Mouse (Mus musculus) cortical plate, adult 2 months (tissue): Measurements from ENCODE around the gene Wnt4. TPM values are rescaled to one million over a fixed set of nuclear protein-coding genes. Genes with fewer than 3 reads are reported as not detected.

ENCODE experiments used
- H3K27ac ChIP-seq: fragments of 200-500 bp; 2 replicates; pipeline ENCODE4 v1.5.1; 2012; ENCODE audit warnings: low read length, control low read depth, inconsistent platforms; ENCODE audit not compliant: insufficient read depth
- H3K4me1 ChIP-seq: fragments of 200-500 bp; 2 replicates; pipeline ENCODE4 v1.6.1; 2011; ENCODE audit warnings: low read length; ENCODE audit not compliant: control insufficient read depth, insufficient read depth
- H3K4me3 ChIP-seq: fragments of 200-500 bp; 2 replicates; pipeline ENCODE4 v1.5.1; 2011; ENCODE audit warnings: mild to moderate bottlenecking, low read length, control low read depth; ENCODE audit not compliant: insufficient read depth
- CTCF ChIP-seq: fragments of 200-500 bp; IDR thresholded peaks from 2 replicates; pipeline ENCODE4 v1.5.1; 2011; ENCODE audit warnings: mild to moderate bottlenecking, control low read depth, low read length; ENCODE audit not compliant: insufficient read depth; ENCODE audit errors: extremely low read depth
- POLR2A ChIP-seq: fragments of 200-500 bp; IDR thresholded peaks from 2 replicates; pipeline ENCODE4 v1.6.1; 2011; ENCODE audit warnings: mild to moderate bottlenecking, low read length, control low read depth; ENCODE audit not compliant: insufficient read depth; ENCODE audit errors: extremely low read depth
- polyA plus RNA-seq: library from polyadenylated mRNA; depleted of rRNA; stranded (reverse); fragments of >200 nt; gene quantifications from 2 replicates; pipeline ENCODE4 v1.2.3, GENCODE M21; 2012

Gene Wnt4
- polyA plus RNA-seq, 1 experiment: 12.3 TPM

DNA sequence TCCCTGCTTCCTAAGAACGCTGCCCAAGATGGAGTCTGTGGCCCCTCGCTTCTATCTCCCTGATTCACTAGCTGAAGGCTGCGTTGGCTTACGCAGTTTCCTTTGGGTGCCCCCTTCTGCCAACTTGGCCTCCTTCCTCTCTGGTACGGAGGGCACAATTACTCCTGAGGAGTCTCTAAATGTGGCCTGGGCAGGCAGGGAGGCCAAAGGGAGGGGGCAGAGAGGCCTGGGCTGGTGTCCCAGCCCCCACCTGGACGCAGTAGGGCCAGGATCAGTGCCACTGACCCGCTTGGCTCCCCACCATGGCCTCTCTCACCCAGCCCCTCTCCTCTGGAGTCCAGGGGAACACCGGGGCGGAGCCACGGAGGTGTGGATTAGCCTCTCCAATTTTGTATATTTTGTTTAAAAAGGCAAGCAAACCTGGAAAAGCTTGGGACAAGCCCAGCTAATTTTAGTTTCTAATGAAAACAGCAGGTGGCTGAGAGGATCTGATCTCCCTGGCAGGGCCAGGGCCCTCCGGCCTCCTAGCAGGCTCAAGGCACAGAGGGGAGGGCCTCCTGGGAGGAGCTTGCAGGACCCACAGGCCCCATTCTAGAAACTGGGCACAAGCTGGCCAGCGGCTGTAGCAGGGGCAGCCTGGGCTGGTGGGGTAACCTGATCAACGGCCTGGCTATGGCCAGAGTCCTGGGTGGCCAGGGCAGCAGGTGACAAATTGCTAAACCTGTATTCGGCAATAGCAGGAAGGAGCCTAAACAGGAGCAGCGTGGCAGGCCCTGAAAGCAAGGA lies 8.8 kb downstream of the Wnt4 start:
- H3K4me1 ChIP-seq: 0 out of 2 replicates have a peak, but pooled peaks cover 1% of the 10 kb centered on the region
- no peak overlapping the region for H3K4me3 ChIP-seq
- H3K27ac ChIP-seq: no peak overlapping the region
- TF ChIP-seq CTCF: no peak
- no peak for TF ChIP-seq POLR2A

- no peak overlapping the region for H3K4me3 ChIP-seq
- no peak overlapping the region for H3K27ac ChIP-seq
- TF ChIP-seq CTCF (no peak), POLR2A (no peak)
- H3K4me1 ChIP-seq: 0 out of 2 replicates have a peak, but pooled peaks cover 1% of the 10 kb centered on the region
Observed at GRCm38 (mm10) chr4:137286662-137286953, 9.3 kb downstream of the Wnt4 start.

DNA sequence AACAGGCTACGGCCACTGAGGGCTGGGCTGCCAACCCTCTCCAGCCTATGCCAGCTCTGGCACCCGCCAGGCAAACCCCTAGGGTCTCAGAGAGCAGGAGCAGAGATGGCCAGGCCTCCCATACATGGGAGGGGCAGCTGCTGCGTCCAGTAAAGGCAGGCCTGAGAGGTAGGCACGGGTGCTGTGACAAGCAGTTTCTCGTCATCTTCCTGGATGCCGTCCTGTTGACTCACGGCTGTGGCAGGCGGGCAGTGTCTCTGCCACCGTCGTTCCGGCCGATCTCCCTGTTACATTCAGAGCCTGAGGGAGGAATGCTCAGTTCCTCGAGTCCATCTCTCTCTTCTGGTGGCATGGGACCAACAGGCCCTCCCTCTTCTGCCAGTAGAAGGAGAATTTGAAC lies 9.9 kb downstream of the Wnt4 start:
- H3K4me3 ChIP-seq: no peak overlapping the region
- H3K27ac ChIP-seq: no peak overlapping the region
- no peak for TF ChIP-seq POLR2A
- no peak for TF ChIP-seq CTCF
- 0 out of 2 replicates have a peak, but pooled peaks cover 1% of the 10 kb centered on the region for H3K4me1 ChIP-seq

GRCm38 (mm10) chr4:137287818-137288217 lies 10.5 kb downstream of the Wnt4 start:
- H3K4me1 ChIP-seq: 0 out of 2 replicates have a peak, but pooled peaks cover 1% of the 10 kb centered on the region
- no peak overlapping the region for H3K4me3 ChIP-seq
- TF ChIP-seq POLR2A: no peak
- peak; percentile 67 for TF ChIP-seq CTCF
- no peak overlapping the region for H3K27ac ChIP-seq

DNA sequence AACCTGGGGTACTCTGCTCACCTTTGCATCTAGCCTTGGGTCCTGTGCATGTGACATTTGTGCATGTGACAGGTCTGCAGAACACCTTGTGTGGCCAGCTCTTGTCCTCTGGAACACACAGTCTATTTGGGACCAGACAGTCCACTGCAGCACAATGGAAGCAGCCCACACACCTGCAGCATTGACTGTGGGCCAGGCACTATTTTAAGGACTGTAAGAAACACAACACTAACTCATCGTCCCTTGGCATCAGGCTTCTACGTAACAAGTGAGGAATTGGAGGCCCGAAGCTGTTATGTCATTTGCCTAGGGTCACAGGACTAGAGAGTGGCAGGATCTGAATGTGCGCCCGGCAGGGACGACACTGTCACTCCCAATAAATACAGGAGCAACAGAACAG lies 12.4 kb downstream of the Wnt4 start:
- Histone ChIP-seq H3K4me1 (peaks cover 5% of the 10 kb centered on the region), H3K4me3 (no peak overlapping the region), H3K27ac (no peak overlapping the region)
- no peak for TF ChIP-seq POLR2A
- no peak for TF ChIP-seq CTCF

- H3K4me1 ChIP-seq: peaks cover 5% of the 10 kb centered on the region
- TF ChIP-seq CTCF (no peak), POLR2A (no peak)
- H3K27ac ChIP-seq: no peak overlapping the region
- no peak overlapping the region for H3K4me3 ChIP-seq
Observed at GRCm38 (mm10) chr4:137290250-137290649, 13.0 kb downstream of the Wnt4 start.

GRCm38 (mm10) chr4:137292625-137293024 lies 15.3 kb downstream of the Wnt4 start:
- Histone ChIP-seq H3K4me3 (no peak overlapping the region), H3K4me1 (peaks cover 5% of the 10 kb centered on the region), H3K27ac (no peak overlapping the region)
- TF ChIP-seq POLR2A: no peak
- TF ChIP-seq CTCF: no peak

DNA sequence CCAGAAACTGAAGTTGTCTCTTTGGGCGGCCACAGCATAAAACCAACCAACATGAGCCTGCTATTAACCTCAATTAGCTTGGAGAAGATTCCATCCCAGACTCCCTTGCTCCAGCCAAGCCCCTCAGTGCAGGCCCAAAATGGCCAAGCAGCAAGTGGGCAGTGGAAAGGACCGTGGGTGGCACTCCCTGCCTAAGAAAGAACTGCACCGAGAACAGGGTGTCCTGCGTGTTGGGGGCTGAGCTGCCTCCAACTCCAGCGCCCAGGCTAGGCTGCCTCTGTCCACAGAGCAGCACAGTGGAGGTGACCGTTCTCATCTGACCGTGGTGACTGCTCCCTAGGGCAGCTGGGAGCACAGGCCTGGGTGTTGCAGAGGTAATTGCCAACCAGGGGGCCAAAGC lies 16.7 kb downstream of the Wnt4 start:
- Histone ChIP-seq H3K27ac (peak overlapping the region; percentile 50; the same call in 1 of the 2 replicates), H3K4me1 (peaks cover 6% of the 10 kb centered on the region), H3K4me3 (no peak overlapping the region)
- no peak for TF ChIP-seq CTCF
- TF ChIP-seq POLR2A: no peak

GRCm38 (mm10) chr4:137294474-137294873 lies 17.2 kb downstream of the Wnt4 start:
- no peak for TF ChIP-seq POLR2A
- H3K4me1 ChIP-seq: peaks cover 6% of the 10 kb centered on the region
- H3K27ac ChIP-seq: peak overlapping the region; percentile 50; the same call in 1 of the 2 replicates
- no peak overlapping the region for H3K4me3 ChIP-seq

GRCm38 (mm10) chr4:137294951-137295350 lies 17.7 kb downstream of the Wnt4 start:
- no peak overlapping the region for H3K4me3 ChIP-seq
- peaks cover 5% of the 10 kb centered on the region for H3K4me1 ChIP-seq
- H3K27ac ChIP-seq: 0 out of 2 replicates have a peak overlapping the region, but pooled peaks have one; percentile 6
- TF ChIP-seq POLR2A: no peak
- TF ChIP-seq CTCF: no peak
